Mouse (Mus musculus): ENCODE measurements around the gene Wnt9a.

Gene Wnt9a

GRCm38 (mm10) chr11:59302700-59303569, 3.8 kb upstream of the Wnt9a start:
- DNase-seq (ENCODE audit: low spot score in 2 of 2) = peak; percentile 73 to 84

DNA sequence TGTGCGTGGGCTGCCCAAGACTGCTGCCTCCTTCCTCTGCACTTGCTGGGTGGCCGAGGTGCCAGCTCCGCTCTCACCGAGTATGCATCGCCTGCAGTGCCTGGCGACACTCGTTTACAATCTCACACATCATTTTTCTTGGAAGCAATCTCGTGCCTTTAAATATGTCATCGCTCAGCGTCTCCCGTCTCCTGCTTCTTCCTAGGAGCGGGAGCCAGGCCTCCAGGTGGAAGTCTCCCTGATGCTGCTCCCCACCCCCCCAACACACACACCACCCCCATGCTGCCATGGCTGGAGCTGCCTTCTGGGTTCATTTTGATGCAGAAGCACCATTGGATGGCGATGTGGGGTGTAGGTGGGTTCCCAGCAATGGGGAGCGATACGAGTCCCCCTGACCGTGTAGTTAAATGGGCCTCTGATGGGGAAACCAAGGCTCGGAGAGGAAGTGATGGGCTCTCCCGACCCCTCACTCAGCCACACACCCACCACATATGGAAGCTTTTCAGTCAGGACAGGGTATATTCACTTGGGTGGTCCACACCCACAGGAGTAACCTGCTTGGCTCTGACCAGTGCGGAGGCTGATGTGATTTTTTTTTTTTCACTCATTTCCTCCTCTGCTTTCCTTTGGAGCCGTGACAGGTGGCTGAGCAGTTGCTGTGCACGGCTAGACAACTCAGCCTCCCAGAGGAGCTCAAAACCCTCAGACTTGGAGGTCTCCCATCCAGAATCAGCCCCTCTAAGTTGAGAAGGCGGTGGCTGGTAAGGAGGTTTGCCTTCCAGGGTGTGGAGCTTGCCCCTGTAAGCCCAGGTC, 1.5 kb upstream of the Wnt9a start:
- DNase-seq (ENCODE audit: low spot score in 2 of 2) = no peak

GRCm38 (mm10) chr11:59305821-59306215, 910 bp upstream of the Wnt9a start:
- DNase-seq (ENCODE audit: low spot score in 2 of 2) = no peak

DNA sequence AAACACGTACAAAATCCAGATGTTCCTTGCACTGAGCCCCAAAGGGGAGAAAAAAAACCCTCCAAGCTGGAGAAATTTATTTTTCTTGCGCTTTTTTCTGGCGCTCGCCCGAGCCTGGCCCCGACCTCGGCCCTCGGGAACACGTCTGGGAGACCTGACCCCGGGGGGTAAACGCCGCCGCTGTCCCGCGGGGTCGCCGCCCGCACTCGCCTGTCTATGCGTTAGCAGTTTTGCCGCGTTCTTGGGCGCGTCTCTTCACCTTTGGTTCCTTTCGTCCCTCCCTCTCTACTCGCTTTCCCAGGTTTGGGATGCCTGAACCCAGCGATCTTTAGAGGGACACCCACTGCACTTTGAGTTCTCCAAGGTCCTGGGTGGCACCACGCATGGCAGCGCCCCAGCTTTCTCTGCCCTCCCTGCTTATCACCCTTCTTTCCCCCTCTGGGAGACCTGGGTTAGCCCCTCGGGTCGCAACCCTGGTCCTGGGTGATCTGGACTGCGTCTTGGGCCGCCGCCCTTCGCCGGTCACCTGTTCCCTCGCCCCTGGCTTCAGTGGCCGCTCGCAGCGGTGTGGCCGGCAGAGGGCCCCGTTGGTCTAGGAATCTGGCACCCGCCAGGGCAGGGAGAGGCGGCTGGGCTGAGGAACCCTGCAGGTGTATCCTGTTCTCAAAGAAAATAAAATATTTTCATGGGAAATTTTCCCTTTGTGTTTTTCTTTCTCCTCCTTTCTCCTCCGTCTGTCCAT, 865 bp downstream of the Wnt9a start:
- peak; percentile 83 to 87 for DNase-seq (ENCODE audit: low spot score in 2 of 2)

DNA sequence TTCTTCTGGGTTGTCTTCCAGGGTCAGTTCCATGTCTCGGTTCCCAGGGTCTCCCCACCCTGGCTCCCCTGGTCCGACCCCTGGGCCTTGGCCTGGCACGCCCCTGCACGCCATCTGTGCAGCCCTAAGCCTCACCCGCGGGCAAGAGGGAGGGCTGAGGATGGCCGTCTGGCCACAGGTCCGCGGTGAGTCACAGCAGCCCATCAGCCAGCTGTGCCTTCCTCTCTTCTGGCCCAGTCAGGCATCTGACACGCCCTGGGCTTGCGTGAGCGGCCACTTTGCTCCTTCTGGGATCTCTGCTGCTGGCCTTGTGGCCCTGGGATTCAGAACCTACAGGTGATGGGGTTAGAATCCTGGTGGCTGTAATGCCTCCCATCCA, 1.4 kb downstream of the Wnt9a start:
- DNase-seq (ENCODE audit: low spot score in 2 of 2) = no peak

DNA sequence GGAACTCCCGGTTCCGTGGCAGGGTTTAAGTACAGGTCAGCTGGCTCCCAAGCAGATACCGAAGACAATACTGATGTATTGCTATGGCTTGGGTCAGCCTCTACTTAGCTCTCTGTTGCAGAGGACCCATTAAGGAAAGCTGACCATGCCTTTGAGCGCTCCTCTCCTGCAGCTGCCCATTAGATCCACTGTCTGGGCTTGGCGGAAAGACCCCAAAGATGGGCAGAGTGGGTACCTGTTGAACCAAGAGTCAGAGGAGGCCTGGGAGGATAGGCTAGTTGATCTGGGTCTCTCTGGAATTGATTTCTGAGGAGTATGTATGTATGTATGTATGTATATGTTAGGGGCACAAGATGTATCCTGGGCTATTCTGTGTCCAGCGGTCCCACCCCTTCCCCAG, 1.9 kb downstream of the Wnt9a start:
- DNase-seq (ENCODE audit: low spot score in 2 of 2) = no peak

GRCm38 (mm10) chr11:59309106-59309805, 2.5 kb downstream of the Wnt9a start:
- DNase-seq (ENCODE audit: low spot score in 2 of 2) = peak in 1 of 2 experiments; percentile 62

- DNase-seq (ENCODE audit: low spot score in 2 of 2) = no peak
These were observed 3.2 kb downstream of the Wnt9a start for GRCm38 (mm10) chr11:59309976-59310375.

GRCm38 (mm10) chr11:59312060-59312459, 5.3 kb downstream of the Wnt9a start:
- DNase-seq (ENCODE audit: low spot score in 2 of 2) = no peak

DNA sequence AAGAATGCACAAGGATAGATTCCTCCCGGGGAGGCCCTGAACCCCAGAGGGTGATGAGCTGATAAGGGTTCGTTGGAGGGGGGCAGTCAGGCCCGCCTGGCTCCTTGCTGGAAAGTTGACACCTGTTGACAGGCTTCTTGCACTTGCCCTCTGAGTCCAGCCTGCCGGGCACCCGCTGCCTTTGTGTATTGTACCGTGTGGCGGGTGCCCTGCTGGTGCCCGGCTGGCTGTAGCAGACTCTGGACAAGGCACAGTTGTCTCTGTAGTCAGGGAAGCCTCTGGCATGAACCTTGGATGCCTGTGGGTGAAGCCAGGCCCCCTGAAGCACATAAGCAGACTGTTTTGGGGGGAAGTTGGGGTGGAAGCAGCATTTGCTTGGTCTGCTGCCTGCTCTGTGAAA, 5.8 kb downstream of the Wnt9a start:
- no peak for DNase-seq (ENCODE audit: low spot score in 2 of 2)

GRCm38 (mm10) chr11:59313029-59313811, 6.5 kb downstream of the Wnt9a start:
- no peak for DNase-seq (ENCODE audit: low spot score in 2 of 2)

DNA sequence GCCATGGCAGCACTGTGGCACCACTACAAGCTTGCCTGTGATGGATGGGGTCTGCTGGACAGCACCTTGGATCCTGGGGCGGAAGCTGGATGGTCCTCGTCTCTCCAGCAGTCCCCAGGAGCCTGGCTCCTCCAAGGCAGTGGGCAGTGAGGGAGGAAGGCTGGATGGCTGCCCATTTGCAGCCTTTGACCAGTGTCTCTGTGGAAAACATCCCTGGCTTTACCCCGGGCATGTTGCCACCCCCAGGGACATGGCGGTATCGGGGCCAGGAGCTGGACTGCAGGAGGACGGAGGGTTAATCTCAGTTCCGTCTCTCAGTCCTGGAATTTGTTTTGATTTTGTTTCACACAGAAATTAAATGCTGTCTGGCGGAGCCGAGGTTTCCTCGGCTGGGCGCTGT, 7.2 kb downstream of the Wnt9a start:
- no peak for DNase-seq (ENCODE audit: low spot score in 2 of 2)

GRCm38 (mm10) chr11:59316517-59316916, 9.8 kb downstream of the Wnt9a start:
- no peak for DNase-seq (ENCODE audit: low spot score in 2 of 2)

DNA sequence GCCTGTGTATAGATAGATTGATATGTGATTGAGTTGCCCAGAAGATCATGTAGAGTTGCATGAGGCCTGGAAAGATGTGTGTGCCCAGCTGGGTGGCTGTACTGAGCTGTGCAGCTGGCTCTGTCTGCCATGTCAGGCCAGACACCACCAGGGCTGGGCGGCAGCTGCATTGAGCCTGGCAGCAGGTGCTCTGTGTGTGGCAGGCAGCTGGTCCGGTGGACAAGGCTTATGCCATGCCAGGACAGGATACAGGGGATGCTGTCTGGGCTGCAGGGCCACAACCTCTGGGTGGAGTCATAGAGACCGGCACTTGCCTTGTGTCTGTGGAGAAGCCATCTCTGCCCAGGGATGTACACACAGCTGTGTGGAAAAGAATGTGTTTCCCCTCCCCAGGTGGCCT, 16.3 kb downstream of the Wnt9a start:
- no peak for DNase-seq (ENCODE audit: low spot score in 2 of 2)

- no peak for DNase-seq (ENCODE audit: low spot score in 2 of 2)
These were observed 18.0 kb downstream of the Wnt9a start for GRCm38 (mm10) chr11:59324777-59325176.

DNA sequence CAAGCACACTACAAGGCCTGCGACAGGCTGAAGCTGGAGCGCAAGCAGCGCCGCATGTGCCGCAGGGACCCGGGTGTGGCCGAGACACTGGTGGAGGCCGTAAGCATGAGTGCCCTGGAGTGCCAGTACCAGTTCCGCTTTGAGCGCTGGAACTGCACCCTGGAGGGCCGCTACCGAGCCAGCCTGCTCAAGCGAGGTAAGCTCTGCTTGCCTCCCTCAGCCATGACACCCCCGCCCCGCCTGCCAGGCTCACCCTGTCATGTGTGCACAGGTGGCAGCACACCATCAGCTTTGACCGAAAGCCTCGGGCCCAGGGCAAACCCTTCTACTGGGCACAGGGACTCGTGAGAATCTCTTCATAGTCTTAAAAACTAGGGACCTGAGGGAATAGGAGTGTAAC, 20.9 kb downstream of the Wnt9a start:
- no peak for DNase-seq (ENCODE audit: low spot score in 2 of 2)

- DNase-seq (ENCODE audit: low spot score in 2 of 2) = no peak
These were observed 22.9 kb downstream of the Wnt9a start for GRCm38 (mm10) chr11:59329616-59330015.

- DNase-seq (ENCODE audit: low spot score in 2 of 2) = peak; percentile 64 to 65
These were observed 23.8 kb downstream of the Wnt9a start for GRCm38 (mm10) chr11:59330560-59330959.

GRCm38 (mm10) chr11:59331167-59331869, 24.6 kb downstream of the Wnt9a start:
- DNase-seq (ENCODE audit: low spot score in 2 of 2) = no peak

GRCm38 (mm10) chr11:59332938-59333337, 26.2 kb downstream of the Wnt9a start:
- DNase-seq (ENCODE audit: low spot score in 2 of 2) = no peak

Data from urinary bladder, postnatal 36 days (tissue).